Mouse (Mus musculus) regulatory T cell (primary cell): ENCODE measurements around the gene Gipc3.

ENCODE experiments used
- in situ Hi-C: fragments of 300-600 bp; cut with MboI, MseI; formaldehyde crosslinking; loops from one replicate; pipeline ENCODE4 v1.15.1; 2025; ENCODE audit warnings: high pct_unique_total_duplicates

The Gipc3 gene

GRCm38 (mm10) chr10:81322444-81322843, 20.6 kb downstream of the Gipc3 start:
- in situ Hi-C loops, result no loop called here

- in situ Hi-C loops, result no loop called here
These were observed 21.6 kb downstream of the Gipc3 start for GRCm38 (mm10) chr10:81321436-81321835.

- in situ Hi-C loops, result no loop called here
These were observed 22.3 kb downstream of the Gipc3 start, which contains the start of gene Cactin for GRCm38 (mm10) chr10:81320550-81321347. Gene Cactin (plus strand): TSS chr10:81321103.

- in situ Hi-C loops, result no loop called here
These were observed 23.1 kb downstream of the Gipc3 start for GRCm38 (mm10) chr10:81319741-81320549.

GRCm38 (mm10) chr10:81319330-81319699, 23.8 kb downstream of the Gipc3 start:
- in situ Hi-C loops, result no loop called here

- in situ Hi-C loops, result no loop called here
These were observed 24.3 kb downstream of the Gipc3 start for GRCm38 (mm10) chr10:81318589-81319329.

GRCm38 (mm10) chr10:81317273-81317672, 25.8 kb downstream of the Gipc3 start:
- in situ Hi-C loops, result no loop called here

GRCm38 (mm10) chr10:81316338-81317060, 26.6 kb downstream of the Gipc3 start:
- in situ Hi-C loops, result no loop called here

- in situ Hi-C loops, result no loop called here
These were observed 27.5 kb downstream of the Gipc3 start for GRCm38 (mm10) chr10:81315587-81315986.

GRCm38 (mm10) chr10:81314201-81314600, 28.9 kb downstream of the Gipc3 start:
- in situ Hi-C loops, result no loop called here

- in situ Hi-C loops, result no loop called here
These were observed 29.5 kb downstream of the Gipc3 start for GRCm38 (mm10) chr10:81313581-81313980.

- in situ Hi-C loops, result no loop called here
These were observed 33.5 kb downstream of the Gipc3 start for GRCm38 (mm10) chr10:81309571-81309970.

- in situ Hi-C loops, result no loop called here
These were observed 36.0 kb downstream of the Gipc3 start for GRCm38 (mm10) chr10:81306837-81307682.

- in situ Hi-C loops, result no loop called here
These were observed 36.8 kb downstream of the Gipc3 start for GRCm38 (mm10) chr10:81306173-81306668.

GRCm38 (mm10) chr10:81305663-81306062, 37.4 kb downstream of the Gipc3 start:
- in situ Hi-C loops, result no loop called here

GRCm38 (mm10) chr10:81304597-81305238, 38.3 kb downstream of the Gipc3 start:
- in situ Hi-C loops, result no loop called here

- in situ Hi-C loops, result no loop called here
These were observed 39.3 kb downstream of the Gipc3 start for GRCm38 (mm10) chr10:81303761-81304160.

GRCm38 (mm10) chr10:81303258-81303657, 39.8 kb downstream of the Gipc3 start:
- in situ Hi-C loops, result no loop called here

- in situ Hi-C loops, result no loop called here
These were observed 40.3 kb downstream of the Gipc3 start for GRCm38 (mm10) chr10:81302781-81303218.

- in situ Hi-C loops, result no loop called here
These were observed 40.8 kb downstream of the Gipc3 start for GRCm38 (mm10) chr10:81302288-81302687.
